Mouse (Mus musculus) limb, embryonic 10.5 days (tissue): Measurements from ENCODE around the gene Dbil5. TPM values are rescaled to one million over a fixed set of nuclear protein-coding genes. Genes with fewer than 3 reads are reported as not detected.

ENCODE experiments used
- DNase-seq: peaks from one replicate; pipeline ENCODE4 v3.0.0-alpha.2; 2017; ENCODE audit warnings: low spot score
- H3K27ac ChIP-seq: fragments of 300-500 bp; sonication (generic); 2 replicates; pipeline ENCODE4 v1.5.1; 2016; ENCODE audit warnings: mild to moderate bottlenecking
- H3K27me3 ChIP-seq: fragments of 300-500 bp; sonication (generic); 2 replicates; pipeline ENCODE4 v1.6.1; 2016; ENCODE audit warnings: low read depth, mild to moderate bottlenecking; ENCODE audit not compliant: poor library complexity, severe bottlenecking
- H3K36me3 ChIP-seq: fragments of 300-500 bp; sonication (generic); 2 replicates; pipeline ENCODE4 v1.6.1; 2016; ENCODE audit warnings: mild to moderate bottlenecking, moderate library complexity
- H3K4me1 ChIP-seq: fragments of 300-500 bp; sonication (generic); 2 replicates; pipeline ENCODE4 v1.6.1; 2016
- H3K4me3 ChIP-seq: fragments of 300-500 bp; sonication (generic); 2 replicates; pipeline ENCODE4 v1.5.1; 2016; ENCODE audit warnings: mild to moderate bottlenecking, moderate library complexity
- H3K9me3 ChIP-seq: fragments of 300-500 bp; sonication (generic); replicated peaks from 2 replicates; pipeline ENCODE4 v1.6.1; 2016; ENCODE audit warnings: mild to moderate bottlenecking
- WGBS: fragments of 180-500 bp; shearing (Covaris S2); methylation state at CpG from one replicate; pipeline ENCODE4 v1.1.7; 2016; 5-methylcytosine and 5-hydroxymethylcytosine counted together
- polyA plus RNA-seq: library from polyadenylated mRNA; unstranded; fragments of >200 nt; fragmentation: Nextera tagmentation; extraction: Ambion mirVana; gene quantifications from 2 replicates; pipeline ENCODE4 v1.2.1, GENCODE M21; 2016

Gene Dbil5
- polyA plus RNA-seq, 1 experiment from 2014 or later = 0.26 TPM

DNA sequence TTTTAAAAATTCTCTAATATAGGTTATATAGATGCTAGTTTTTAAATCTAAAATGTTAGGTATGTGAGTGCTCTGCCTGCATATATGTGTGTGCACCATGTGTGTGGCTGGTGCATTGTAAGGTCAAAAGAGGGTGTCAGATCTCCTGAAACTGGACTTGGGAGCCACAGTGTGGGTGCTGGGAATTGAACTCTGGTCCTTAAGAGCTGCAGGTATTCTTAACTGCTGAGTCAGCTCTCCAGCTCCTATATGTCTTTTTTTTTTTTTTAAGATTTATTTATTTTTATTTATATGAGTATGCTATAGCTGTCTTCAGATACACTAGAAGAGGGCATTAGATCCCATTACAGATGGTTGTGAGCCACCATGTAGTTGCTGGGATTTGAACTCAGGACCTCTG is 29.0 kb downstream of the Dbil5 start:
- Histone ChIP-seq H3K36me3 (peaks cover 42% of the 10 kb centered on the region), H3K4me3 (no peak overlapping the region), H3K9me3 (no peaks in the 10 kb centered on the region), H3K27ac (no peak overlapping the region), H3K4me1 (peaks cover 18% of the 10 kb centered on the region), H3K27me3 (no peaks in the 10 kb centered on the region)
- no peak for DNase-seq

DNA sequence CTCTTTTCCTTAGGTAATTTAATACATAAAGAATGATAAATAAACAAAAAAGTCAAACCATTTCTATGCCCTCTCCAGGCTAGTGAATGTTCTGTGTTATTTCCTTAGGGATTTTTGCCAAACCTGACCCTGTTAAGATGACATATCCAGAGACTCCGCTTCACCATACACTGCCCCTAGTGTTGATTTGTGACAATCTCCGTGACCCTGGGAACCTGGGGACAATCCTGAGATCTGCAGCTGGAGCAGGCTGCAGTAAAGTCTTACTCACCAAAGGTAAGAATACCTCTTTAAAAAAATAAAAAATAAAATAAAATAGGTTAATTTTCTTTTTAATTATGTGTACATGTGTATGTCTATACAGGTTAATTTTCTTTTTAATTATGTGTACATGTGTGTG is 29.8 kb downstream of the Dbil5 start:
- no peak overlapping the region for H3K4me3 ChIP-seq
- peaks cover 18% of the 10 kb centered on the region for H3K4me1 ChIP-seq
- peaks cover 42% of the 10 kb centered on the region for H3K36me3 ChIP-seq
- H3K9me3 ChIP-seq = no peaks in the 10 kb centered on the region
- no peak for DNase-seq
- H3K27me3 ChIP-seq = no peaks in the 10 kb centered on the region
- 62% methylated on average over 2 of the region's 2 CpGs for WGBS
- no peak overlapping the region for H3K27ac ChIP-seq

DNA sequence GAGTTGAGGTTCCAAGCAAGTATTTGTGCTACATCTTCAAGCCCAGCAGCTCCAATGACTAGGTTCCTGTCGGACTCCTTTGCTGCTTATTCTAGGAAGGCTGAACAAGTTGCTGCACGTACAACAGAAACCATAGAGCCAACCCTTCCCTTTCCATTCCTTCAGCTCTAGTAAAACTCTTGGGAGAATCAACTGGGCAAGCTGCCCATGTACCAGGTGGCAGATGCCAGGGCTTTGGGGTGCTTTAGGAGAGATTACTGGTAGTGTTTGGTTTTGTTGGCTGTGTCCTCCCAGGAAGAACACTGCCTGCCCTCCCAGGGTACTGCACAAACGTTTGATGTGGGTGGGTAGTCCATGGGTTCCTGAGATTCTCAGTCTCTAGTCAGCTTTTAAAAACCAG is 34.6 kb downstream of the Dbil5 start:
- Histone ChIP-seq H3K27ac (no peak overlapping the region), H3K9me3 (no peaks in the 10 kb centered on the region), H3K4me1 (peaks cover 41% of the 10 kb centered on the region), H3K36me3 (peaks cover 45% of the 10 kb centered on the region), H3K27me3 (no peaks in the 10 kb centered on the region), H3K4me3 (no peak overlapping the region)
- 59% methylated on average over 3 of the region's 3 CpGs for WGBS
- no peak for DNase-seq

DNA sequence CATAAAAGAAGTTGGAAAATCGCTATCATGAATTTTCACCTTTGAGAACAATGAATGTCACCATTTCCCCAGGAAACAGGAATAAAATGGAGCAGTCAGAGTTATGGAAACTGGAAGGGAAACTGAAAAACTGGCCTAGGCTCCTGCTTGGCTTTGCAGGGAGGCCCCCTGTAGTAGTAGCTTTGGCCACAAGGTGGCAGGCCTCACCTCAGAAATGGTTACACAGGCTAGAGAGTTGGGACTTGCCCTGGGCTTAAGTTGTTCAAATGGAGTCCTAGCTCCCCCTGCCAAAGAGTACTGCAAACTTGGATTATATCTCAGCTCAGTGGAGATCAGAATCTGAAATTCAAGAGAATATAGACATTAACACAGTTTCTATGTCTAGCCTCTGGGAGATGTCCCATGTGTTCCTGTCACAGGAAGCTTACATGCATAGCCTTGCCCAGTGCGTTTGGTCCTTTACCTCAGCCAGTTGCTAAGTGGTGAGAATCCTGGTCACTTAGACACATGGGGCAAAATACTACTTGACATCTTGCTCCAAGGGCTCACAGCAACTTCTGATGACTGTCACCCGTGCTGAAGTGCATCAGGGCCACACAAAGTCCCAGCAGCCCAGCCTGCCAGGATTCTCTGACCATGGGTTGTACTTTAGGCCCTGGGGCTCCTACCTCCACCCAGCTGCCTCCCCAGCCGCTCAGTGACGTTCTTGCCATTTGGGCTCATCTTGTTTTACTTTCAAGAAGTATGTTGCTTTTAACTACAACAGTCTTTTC is 35.9 kb downstream of the Dbil5 start:
- Histone ChIP-seq H3K27ac (peak overlapping the region; percentile 37; the same call in 1 of the 2 replicates), H3K4me1 (peaks cover 54% of the 10 kb centered on the region), H3K27me3 (no peaks in the 10 kb centered on the region), H3K4me3 (no peak overlapping the region), H3K9me3 (no peaks in the 10 kb centered on the region), H3K36me3 (peaks cover 47% of the 10 kb centered on the region)
- WGBS = 47% methylated on average over 5 of the region's 5 CpGs
- DNase-seq = peak; percentile 91

DNA sequence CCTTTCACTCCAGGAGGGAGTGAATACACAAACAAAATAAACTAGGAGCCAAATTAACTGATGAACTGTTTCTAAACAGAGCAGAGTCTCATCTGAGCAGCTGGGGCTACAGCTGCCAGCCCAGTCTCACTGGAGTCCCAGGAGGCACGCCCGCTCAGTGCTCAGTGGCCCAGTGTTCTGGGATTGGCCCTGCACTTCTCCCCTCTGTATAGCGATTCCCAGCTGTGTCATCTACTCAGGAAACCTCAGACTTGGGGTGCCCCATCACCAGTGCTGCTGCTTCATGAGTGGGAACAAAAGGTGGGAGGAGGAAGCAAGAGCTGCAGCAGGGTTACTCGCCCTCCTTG is 36.5 kb downstream of the Dbil5 start:
- WGBS = 88% methylated on average over 4 of the region's 4 CpGs
- no peak overlapping the region for H3K4me3 ChIP-seq
- peaks cover 60% of the 10 kb centered on the region for H3K4me1 ChIP-seq
- no peaks in the 10 kb centered on the region for H3K27me3 ChIP-seq
- no peak for DNase-seq
- H3K27ac ChIP-seq = peak overlapping the region; percentile 37
- H3K36me3 ChIP-seq = peaks cover 47% of the 10 kb centered on the region
- no peaks in the 10 kb centered on the region for H3K9me3 ChIP-seq

DNA sequence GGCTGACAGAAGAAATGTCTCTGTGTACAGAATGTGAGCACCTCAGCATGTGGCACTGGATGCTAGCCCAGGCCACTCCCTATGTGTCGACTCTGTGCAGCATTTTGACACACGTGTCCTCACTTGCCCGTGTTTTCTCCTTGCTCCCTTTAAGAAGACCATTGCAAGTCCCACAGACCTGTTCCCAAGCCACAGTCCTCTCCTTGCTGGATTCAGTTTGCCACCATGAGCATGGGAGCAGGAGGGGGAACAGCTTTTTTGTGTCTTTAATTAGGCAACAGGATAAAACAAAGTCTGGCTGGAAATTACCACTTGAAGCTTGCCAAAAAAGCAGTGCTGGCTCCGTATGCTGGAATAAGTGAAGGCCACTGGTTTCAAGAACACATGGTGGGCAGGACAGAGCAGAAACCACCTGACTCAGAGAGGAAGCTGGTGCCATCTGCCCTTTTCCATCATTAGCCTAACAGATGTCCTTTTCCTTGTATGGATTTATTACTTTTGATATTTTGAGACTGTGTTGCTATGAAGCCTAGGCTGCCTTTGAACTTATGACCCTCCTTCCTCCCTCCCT is 38.1 kb downstream of the Dbil5 start:
- DNase-seq = no peak

DNA sequence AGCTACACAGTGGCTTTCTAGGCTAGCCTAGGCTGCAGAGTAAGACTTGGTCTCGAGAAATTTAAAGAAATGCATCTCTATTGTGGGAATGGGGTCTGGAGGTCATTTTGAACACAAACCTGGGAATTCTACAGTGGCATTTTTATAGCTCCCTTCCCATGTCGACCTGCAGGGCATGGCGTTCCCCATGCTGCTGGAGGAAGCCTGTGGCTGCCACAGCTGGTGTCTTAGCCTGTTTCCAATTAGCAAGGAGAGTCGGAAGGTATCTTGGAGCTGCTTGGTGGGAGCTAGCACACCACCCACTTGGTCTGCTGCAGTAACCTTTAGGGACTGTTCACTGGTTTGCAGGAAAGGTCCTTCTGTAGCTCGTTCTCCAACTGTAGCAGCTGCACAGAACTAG is 38.7 kb downstream of the Dbil5 start:
- Histone ChIP-seq H3K27me3 (no peaks in the 10 kb centered on the region), H3K36me3 (peaks cover 45% of the 10 kb centered on the region), H3K9me3 (no peaks in the 10 kb centered on the region), H3K27ac (peak overlapping the region; percentile 73), H3K4me3 (peak overlapping the region; percentile 5; the same call in 1 of the 2 replicates), H3K4me1 (peaks cover 69% of the 10 kb centered on the region)
- DNase-seq = peak; percentile 84
- 6% methylated on average over 5 of the region's 5 CpGs for WGBS

More for the DNA sequence above, 38.1 kb downstream of the Dbil5 start:
- peaks cover 63% of the 10 kb centered on the region for H3K4me1 ChIP-seq
- H3K36me3 ChIP-seq = peaks cover 45% of the 10 kb centered on the region
- no peaks in the 10 kb centered on the region for H3K27me3 ChIP-seq
- no peaks in the 10 kb centered on the region for H3K9me3 ChIP-seq
- H3K27ac ChIP-seq = peak overlapping the region; percentile 73
- 54% methylated on average over 4 of the region's 4 CpGs for WGBS
- H3K4me3 ChIP-seq = 0 out of 2 replicates have a peak overlapping the region, but pooled peaks have one; percentile 5

DNA sequence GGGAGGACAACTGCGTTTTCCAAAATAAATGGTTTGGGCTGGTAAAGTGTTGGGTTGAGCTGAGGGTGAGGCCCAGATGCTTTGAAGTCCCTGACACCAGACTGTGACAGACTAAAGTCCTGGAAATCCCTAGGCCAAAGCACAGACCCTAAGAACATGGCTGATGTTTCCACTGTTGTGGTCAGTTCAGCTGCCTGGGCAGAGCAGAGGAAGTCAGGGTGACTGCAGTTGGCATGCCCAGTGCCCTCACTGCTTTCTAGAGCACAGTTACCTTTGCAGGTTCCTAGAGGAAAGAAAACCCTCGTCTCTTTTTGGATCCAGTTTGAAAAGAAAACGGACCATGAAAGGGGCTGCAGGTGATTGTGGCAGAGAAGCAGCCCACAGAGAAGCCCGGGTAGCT is 40.0 kb downstream of the Dbil5 start:
- Histone ChIP-seq H3K9me3 (no peaks in the 10 kb centered on the region), H3K4me3 (no peak overlapping the region), H3K36me3 (peaks cover 54% of the 10 kb centered on the region), H3K27ac (peak overlapping the region; percentile 73), H3K27me3 (no peaks in the 10 kb centered on the region), H3K4me1 (peaks cover 77% of the 10 kb centered on the region)
- no peak for DNase-seq
- WGBS = 56% methylated on average over 4 of the region's 4 CpGs

DNA sequence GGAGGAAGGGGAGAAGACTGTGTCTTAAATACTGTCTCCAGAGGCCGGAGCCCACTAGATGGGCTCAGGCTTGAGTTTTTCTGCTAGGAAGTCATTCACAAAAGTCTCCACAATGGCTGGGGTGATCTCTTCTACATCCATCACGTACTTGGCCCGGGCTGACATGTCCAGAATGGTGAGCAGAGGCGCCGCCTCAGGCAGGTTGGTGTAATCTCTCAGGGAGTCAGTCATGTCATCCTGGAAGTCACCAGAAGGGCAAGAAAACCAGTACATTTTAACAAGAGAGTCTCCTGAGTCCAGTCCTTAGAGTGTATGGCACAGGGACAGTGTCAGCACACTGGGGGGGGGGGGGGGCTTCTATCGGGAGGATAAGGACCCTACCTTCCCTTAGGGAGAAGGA is 41.1 kb downstream of the Dbil5 start:
- Histone ChIP-seq H3K9me3 (no peaks in the 10 kb centered on the region), H3K36me3 (peaks cover 58% of the 10 kb centered on the region), H3K27ac (0 out of 2 replicates have a peak overlapping the region, but pooled peaks have one; percentile 73), H3K27me3 (no peaks in the 10 kb centered on the region), H3K4me3 (no peak overlapping the region), H3K4me1 (peaks cover 83% of the 10 kb centered on the region)
- no peak for DNase-seq
- WGBS = 77% methylated on average over 6 of the region's 6 CpGs

DNA sequence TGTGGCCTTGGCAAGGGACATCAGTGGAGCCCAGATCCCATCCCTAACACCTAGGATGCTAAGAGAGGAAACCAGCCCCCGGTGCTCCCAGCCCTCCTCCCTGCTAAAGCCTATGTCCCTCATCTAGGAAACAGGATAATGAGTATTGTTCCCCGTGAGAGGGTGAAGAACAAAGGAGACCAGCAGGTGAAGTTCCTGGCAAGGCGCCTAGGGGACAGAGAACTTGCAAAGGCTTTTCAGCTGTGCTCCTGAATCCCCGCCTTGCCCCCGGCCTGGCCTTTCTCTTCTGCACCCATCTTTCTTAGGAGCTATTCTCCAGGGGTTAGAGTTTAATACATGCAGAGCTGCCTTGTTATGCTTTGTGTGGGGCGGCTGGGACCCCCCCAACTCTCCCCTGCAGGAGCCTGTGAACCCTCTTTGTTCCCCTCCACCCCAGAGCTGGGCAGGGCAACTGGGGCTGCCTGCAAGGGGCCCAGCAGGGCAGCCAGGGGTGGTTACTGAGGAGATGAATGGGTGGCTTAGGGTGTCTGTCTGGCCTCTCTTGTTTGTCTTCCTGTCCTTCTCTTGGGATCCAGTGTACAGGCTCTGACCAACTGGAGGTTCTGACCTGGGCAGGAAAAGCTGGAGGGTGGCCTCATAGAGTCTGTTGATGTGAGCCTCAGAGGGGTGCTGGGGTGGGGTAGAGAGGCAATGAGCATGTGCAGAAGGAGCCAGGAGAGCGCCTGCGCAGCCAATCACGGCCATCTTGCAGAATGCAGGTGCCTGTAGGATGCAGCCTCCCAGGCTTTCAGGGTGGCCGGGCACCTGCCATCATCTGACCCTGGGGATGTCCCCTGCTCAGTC is 43.0 kb downstream of the Dbil5 start:
- DNase-seq = no peak
- Histone ChIP-seq H3K27ac (no peak overlapping the region), H3K27me3 (no peaks in the 10 kb centered on the region), H3K4me3 (no peak overlapping the region), H3K4me1 (peaks cover 76% of the 10 kb centered on the region), H3K36me3 (peaks cover 59% of the 10 kb centered on the region), H3K9me3 (no peaks in the 10 kb centered on the region)
- WGBS = 78% methylated on average over 10 of the region's 10 CpGs

DNA sequence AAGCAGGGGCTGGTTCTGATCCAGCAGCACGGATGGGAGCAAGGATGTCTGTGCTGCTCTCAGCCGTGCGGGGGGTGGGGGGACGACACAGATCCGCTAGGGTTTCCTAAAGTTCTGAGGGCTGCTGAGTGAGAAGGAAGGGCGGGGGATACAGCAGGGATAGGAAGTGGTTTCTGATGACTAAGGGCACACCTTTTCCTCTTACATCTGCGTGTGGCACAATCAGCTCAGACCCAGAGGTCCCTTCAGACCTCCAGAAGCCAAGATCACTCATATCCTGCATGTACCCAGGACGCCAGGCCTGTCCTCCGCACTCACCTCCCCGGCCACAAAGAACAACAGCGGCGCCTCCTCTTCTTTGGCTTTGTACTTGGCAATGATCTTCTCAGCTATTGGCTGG is 43.8 kb downstream of the Dbil5 start:
- WGBS = 77% methylated on average over 12 of the region's 12 CpGs
- Histone ChIP-seq H3K36me3 (peaks cover 60% of the 10 kb centered on the region), H3K9me3 (no peaks in the 10 kb centered on the region), H3K27me3 (no peaks in the 10 kb centered on the region), H3K4me1 (peaks cover 68% of the 10 kb centered on the region), H3K27ac (no peak overlapping the region), H3K4me3 (no peak overlapping the region)
- DNase-seq = no peak

DNA sequence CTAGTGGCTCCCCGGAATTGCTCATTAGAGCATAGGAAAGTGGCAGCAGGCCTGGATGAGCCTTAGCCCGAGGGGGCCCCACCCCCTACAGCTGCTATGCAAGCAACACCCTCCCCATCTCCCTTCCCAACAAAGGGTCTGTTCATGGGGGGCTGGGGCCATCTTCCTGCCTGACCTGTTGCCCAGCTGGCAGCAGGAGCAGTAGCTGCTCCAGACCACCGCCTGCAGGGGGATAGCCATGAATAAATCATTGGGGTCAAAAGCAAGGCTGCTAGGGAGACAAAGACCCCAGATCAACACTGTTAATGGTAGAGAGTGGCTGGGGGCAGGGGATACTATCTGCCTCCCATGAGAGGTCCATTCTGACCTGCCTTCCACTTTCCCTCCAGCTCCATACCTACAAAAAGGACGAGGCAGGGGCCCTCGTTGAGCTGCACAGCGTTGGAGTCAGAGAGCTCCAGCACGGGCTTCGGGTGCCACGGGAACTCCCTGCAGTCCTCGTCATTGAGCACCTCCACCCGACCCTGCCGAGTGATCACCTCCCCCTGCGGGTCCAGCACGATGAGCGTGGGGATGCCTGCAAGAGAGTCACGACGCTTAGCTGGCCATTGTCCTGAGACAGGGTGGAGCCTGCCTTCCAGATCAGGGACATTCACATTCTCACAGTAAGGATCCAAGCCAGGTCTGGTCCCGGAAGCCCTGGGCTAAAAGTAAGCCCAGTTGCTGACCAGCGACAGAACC is 45.4 kb downstream of the Dbil5 start:
- Histone ChIP-seq H3K27ac (peak overlapping the region; percentile 77), H3K4me3 (no peak overlapping the region), H3K36me3 (peaks cover 64% of the 10 kb centered on the region), H3K9me3 (no peaks in the 10 kb centered on the region), H3K27me3 (no peaks in the 10 kb centered on the region), H3K4me1 (peaks cover 56% of the 10 kb centered on the region)
- no peak for DNase-seq
- WGBS = 8% methylated on average over 19 of the region's 19 CpGs
